Mouse (Mus musculus) 416B (cell line): ENCODE data around the gene Ccdc183.

ENCODE experiments used
- DNase-seq: peaks from one replicate; pipeline ENCODE4 v3.0.0; 2011; ENCODE audit warnings: low read depth

The Ccdc183 gene

GRCm38 (mm10) chr2:25577951-25578795 lies 39.3 kb downstream of the Ccdc183 start:
- no peak for DNase-seq

GRCm38 (mm10) chr2:25576965-25577891 lies 40.2 kb downstream of the Ccdc183 start:
- no peak for DNase-seq

GRCm38 (mm10) chr2:25576028-25576850 lies 41.2 kb downstream of the Ccdc183 start:
- DNase-seq, result no peak

GRCm38 (mm10) chr2:25575432-25576027 lies 41.9 kb downstream of the Ccdc183 start:
- no peak for DNase-seq

- peak; percentile 98 for DNase-seq
These were observed 42.7 kb downstream of the Ccdc183 start, which contains the start of the genes Mamdc4 and Phpt1 for GRCm38 (mm10) chr2:25574579-25575431. Gene Mamdc4 (minus strand): TSS chr2:25574845. Gene Phpt1 (minus strand): TSS chr2:25575224.

GRCm38 (mm10) chr2:25574136-25574535 lies 43.3 kb downstream of the Ccdc183 start:
- no peak for DNase-seq

GRCm38 (mm10) chr2:25573068-25573467 lies 44.4 kb downstream of the Ccdc183 start:
- no peak for DNase-seq

GRCm38 (mm10) chr2:25571221-25571620 lies 46.3 kb downstream of the Ccdc183 start:
- no peak for DNase-seq

- no peak for DNase-seq
These were observed 48.2 kb downstream of the Ccdc183 start for GRCm38 (mm10) chr2:25569323-25569722.

GRCm38 (mm10) chr2:25568473-25569019 lies 48.9 kb downstream of the Ccdc183 start:
- DNase-seq, result no peak

- DNase-seq, result no peak
These were observed 50.9 kb downstream of the Ccdc183 start for GRCm38 (mm10) chr2:25566558-25566957.

- no peak for DNase-seq
These were observed 51.7 kb downstream of the Ccdc183 start for GRCm38 (mm10) chr2:25565741-25566140.

- DNase-seq, result no peak
These were observed 55.5 kb downstream of the Ccdc183 start for GRCm38 (mm10) chr2:25561946-25562345.

GRCm38 (mm10) chr2:25560551-25560950 lies 56.9 kb downstream of the Ccdc183 start:
- DNase-seq, result no peak

- no peak for DNase-seq
These were observed 58.7 kb downstream of the Ccdc183 start for GRCm38 (mm10) chr2:25558774-25559173.
